Mouse (Mus musculus): ENCODE results near the gene Mcat. TPM values are rescaled to one million over a fixed set of nuclear protein-coding genes. Genes with fewer than 3 reads are reported as not detected.

Gene Mcat
- total RNA-seq (2023), result 18.9 to 19.9 TPM (median 19.5 TPM) in 4 replicates

GRCm38 (mm10) chr15:83563327-83563856 is at the start of gene Mcat, which contains the start of gene Tspo:
Mcat (minus strand) TSS chr15:83563787.
Tspo (plus strand) TSS chr15:83563592.

DNA sequence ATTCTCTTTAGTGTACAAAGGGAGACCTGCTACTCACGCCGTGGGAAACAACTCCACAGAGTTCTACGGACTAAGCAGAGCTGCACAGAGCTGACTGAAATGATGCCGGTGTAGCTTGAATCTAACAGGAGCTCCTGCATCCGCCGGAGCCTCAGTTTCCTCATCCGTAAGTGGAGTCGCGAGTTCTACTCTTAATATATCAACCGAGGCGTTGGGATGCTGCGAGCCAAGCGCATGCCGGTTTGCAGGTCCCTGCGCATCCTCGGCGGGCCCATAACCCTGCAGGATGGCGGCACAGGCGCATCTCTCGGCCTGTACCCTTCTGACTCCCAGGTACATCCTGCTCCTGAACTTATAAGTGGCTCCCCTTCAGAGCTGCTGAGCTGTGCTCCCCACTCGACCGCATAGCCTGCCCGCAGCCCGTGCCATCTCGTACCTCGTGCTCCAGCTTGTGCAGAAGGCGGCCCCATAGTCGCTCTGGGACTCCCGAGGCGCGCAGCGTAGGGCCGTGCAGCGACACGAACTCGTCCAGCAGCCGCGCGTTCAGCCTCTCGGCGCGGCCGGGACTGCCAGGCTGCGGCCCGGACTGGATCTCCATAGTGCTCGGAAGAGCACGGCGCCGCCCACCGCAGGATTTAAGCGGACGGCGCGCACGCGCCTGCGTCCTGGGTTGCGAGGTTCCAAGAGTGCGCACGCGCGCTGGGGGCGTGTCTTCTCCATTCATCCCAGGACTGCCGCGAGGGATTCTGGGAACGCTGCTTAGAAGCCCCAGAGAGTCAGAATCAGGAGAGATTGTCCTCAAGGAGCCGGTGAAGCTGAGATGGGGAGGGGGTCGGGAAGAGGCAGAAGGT is 31.2 kb upstream of the Mcat start, which contains the start of gene Ttll12:
TSS of gene Ttll12 (minus strand) at position 645 of the 851 bp plus-strand sequence.

GRCm38 (mm10) chr15:83526424-83527091 is 37.0 kb downstream of the Mcat start, which contains the start of gene Bik:
Bik (plus strand) TSS chr15:83526862.

GRCm38 (mm10) chr15:83510805-83511405 is 52.7 kb downstream of the Mcat start, which contains the start of gene Ttll1:
Ttll1 (minus strand) TSS chr15:83510893.

Other genes with a start within 250 kb of the Mcat start
- gene Arfgap3, start 213.5 kb downstream of the Mcat start, total RNA-seq (2023), result 7.6 to 10.8 TPM (median 8.5 TPM) in 4 replicates
- gene Pacsin2, start 99.2 kb downstream of the Mcat start, total RNA-seq (2023), result 65.1 to 76.5 TPM (median 69.2 TPM) in 4 replicates
- gene Ttll1, start 52.9 kb downstream of the Mcat start, total RNA-seq (2023), result 5.8 to 8.1 TPM (median 7.4 TPM) in 4 replicates
- not detected in 4 replicates for gene Bik, start 36.9 kb downstream of the Mcat start, total RNA-seq (2023)
- gene Tspo, start 195 bp downstream of the Mcat start, total RNA-seq (2023), result 52.6 to 63.6 TPM (median 60.8 TPM) in 4 replicates
- gene Ttll12, start 31.4 kb upstream of the Mcat start, total RNA-seq (2023), result 5.7 to 8.0 TPM (median 6.2 TPM) in 4 replicates
- not detected in 4 replicates for gene Scube1, start 161.2 kb upstream of the Mcat start, total RNA-seq (2023)
- gene Mpped1, start 215.7 kb upstream of the Mcat start, total RNA-seq (2023), result not detected in 4 replicates